Mouse (Mus musculus) lung, embryonic 16.5 days (tissue): ENCODE data around the gene Arid3a. TPM values are rescaled to one million over a fixed set of nuclear protein-coding genes. Genes with fewer than 3 reads are reported as not detected.

ENCODE experiments used
- ATAC-seq: fragments of 200-750 bp; cut with Nextera tagmentation; 2 replicates; pipeline ENCODE4 v1.8.0; 2017; ENCODE audit warnings: low read depth, mild to moderate bottlenecking, moderate library complexity
- H3K27ac ChIP-seq: fragments of 300-500 bp; sonication (generic); 2 replicates; pipeline ENCODE4 v1.5.1; 2014; ENCODE audit warnings: mild to moderate bottlenecking, control low read depth, low read length
- H3K27me3 ChIP-seq: fragments of 300-500 bp; sonication (generic); 2 replicates; pipeline ENCODE4 v1.6.1; 2014; ENCODE audit warnings: low read depth, low read length, mixed read lengths; ENCODE audit not compliant: control insufficient read depth, insufficient read depth
- H3K36me3 ChIP-seq: fragments of 300-500 bp; sonication (generic); 2 replicates; pipeline ENCODE4 v1.6.1; 2014; ENCODE audit warnings: low read length; ENCODE audit not compliant: control insufficient read depth, insufficient read depth
- H3K4me1 ChIP-seq: fragments of 300-500 bp; sonication (generic); replicated peaks from 2 replicates; pipeline ENCODE4 v1.6.1; 2014; ENCODE audit warnings: low read length, mixed read lengths; ENCODE audit not compliant: control insufficient read depth, insufficient read depth
- H3K4me2 ChIP-seq: fragments of 300-500 bp; sonication (generic); 2 replicates; pipeline ENCODE4 v1.6.1; 2014; ENCODE audit warnings: low read depth, low read length, control low read depth
- H3K4me3 ChIP-seq: fragments of 300-500 bp; sonication (generic); 2 replicates; pipeline ENCODE4 v1.5.1; 2014; ENCODE audit warnings: mild to moderate bottlenecking, low read length, control low read depth
- H3K9ac ChIP-seq: fragments of 300-500 bp; sonication (generic); 2 replicates; pipeline ENCODE4 v1.6.1; 2014; ENCODE audit warnings: low read length, control low read depth
- H3K9me3 ChIP-seq: fragments of 300-500 bp; sonication (generic); 2 replicates; pipeline ENCODE4 v1.6.1; 2016; ENCODE audit warnings: low read length; ENCODE audit not compliant: control insufficient read depth
- whole genome bisulfite sequencing: fragments of 180-500 bp; shearing (Covaris S2); extraction: QIAGEN DNeasy Blood & Tissue Kit; methylation state at CpG from one replicate; pipeline ENCODE4 v1.1.7; 2014; 5-methylcytosine and 5-hydroxymethylcytosine counted together
- polyA plus RNA-seq: library from polyadenylated mRNA; unstranded; fragments of >200 nt; fragmentation: Nextera tagmentation; extraction: Ambion mirVana; gene quantifications from 2 replicates; pipeline ENCODE4 v1.2.1, GENCODE M21; 2015

Arid3a gene
- polyA plus RNA-seq, 1 experiment from 2014 or later: 4.8 TPM

DNA sequence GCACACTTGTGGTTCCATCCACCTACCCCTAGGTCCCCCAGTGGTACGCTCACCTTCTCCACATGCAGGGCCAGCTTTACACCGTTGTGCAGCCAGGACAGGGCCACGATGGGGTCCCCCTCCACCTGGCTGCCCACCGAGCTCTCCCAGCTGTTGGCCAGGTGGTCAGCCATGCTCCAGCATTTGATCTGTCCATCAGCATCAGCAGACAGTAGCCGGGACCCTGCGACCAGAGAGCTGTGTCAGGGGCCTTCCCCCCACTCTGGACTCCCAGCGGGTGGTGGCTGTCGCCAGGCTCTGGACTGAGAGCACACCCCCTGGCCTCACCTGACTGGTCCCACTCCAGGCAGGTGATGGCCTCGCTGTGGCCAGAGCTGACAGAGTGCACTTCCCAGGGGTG is 20.1 kb upstream of the Arid3a start:
- peaks cover 41% of the 10 kb centered on the region for H3K36me3 ChIP-seq

GRCm38 (mm10) chr10:79907415-79907814 is 19.4 kb upstream of the Arid3a start:
- 91% methylated on average over 10 of the region's 10 CpGs for WGBS
- Histone ChIP-seq H3K36me3 (peaks cover 45% of the 10 kb centered on the region), H3K9me3 (no peaks in the 10 kb centered on the region), H3K27ac (no peak overlapping the region), H3K9ac (no peak overlapping the region), H3K4me3 (no peak overlapping the region), H3K4me2 (no peak overlapping the region), H3K4me1 (peaks cover 5% of the 10 kb centered on the region; the same call in 1 of the 2 replicates), H3K27me3 (no peaks in the 10 kb centered on the region)
- no peak for ATAC-seq

More for the DNA sequence above, 20.1 kb upstream of the Arid3a start:
- Histone ChIP-seq H3K4me1 (peaks cover 5% of the 10 kb centered on the region; the same call in 1 of the 2 replicates), H3K27ac (no peak overlapping the region), H3K9me3 (no peaks in the 10 kb centered on the region), H3K4me2 (no peak overlapping the region), H3K27me3 (no peaks in the 10 kb centered on the region), H3K9ac (no peak overlapping the region), H3K4me3 (no peak overlapping the region)
- no peak for ATAC-seq
- 89% methylated on average over 9 of the region's 9 CpGs for WGBS

- Histone ChIP-seq H3K4me1 (peaks cover 5% of the 10 kb centered on the region; the same call in 1 of the 2 replicates), H3K4me3 (peak within 1 kb of the TSS; percentile 85), H3K27ac (peak within 1 kb of the TSS; percentile 97), H3K4me2 (peak within 1 kb of the TSS; percentile 58), H3K27me3 (no peaks in the 10 kb centered on the region), H3K36me3 (peaks cover 41% of the 10 kb centered on the region), H3K9ac (peak within 1 kb of the TSS; percentile 97), H3K9me3 (no peaks in the 10 kb centered on the region)
- peak; percentile 98 for ATAC-seq
- WGBS: 2% methylated on average over 52 of the region's 52 CpGs
Observed at GRCm38 (mm10) chr10:79908167-79909091, 18.4 kb upstream of the Arid3a start, which contains the start of gene Med16. TSS of gene Med16 (minus strand) at chr10:79908923.

DNA sequence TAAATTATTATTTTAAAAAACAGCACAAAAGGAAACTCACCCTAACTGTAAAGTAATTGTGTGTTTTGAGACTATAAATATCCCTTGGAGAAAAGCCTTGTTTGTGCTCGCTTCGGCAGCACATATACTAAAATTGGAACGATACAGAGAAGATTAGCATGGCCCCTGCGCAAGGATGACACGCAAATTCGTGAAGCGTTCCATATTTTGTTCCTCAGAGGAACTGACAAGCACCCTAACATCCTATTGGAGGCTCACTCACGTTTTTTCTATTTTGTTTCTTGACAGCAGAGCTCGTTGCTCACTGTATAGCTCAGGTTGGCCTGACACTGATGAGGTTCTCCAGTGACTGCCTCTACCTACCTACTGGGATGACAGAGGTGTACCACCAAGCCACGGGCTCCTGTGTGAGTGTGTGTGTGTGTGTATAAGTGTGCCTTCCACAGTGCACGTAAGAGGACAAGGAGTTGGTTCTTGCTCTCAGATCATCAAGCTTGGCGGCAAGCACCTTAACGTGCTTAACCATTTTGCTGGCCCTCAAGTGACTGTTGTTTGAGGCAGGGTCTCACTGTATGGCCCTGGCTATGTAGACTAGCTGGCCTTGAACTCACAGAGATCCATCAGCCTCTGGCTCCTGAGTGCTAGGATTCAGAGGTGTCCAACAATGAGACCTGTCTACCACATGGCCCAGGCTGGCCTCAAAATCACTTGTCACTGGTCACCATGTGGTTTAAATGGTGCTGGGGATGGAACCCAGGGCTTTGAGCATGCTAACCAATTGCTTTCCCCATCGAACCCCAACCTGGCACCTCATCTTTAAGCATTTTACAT is 17.5 kb upstream of the Arid3a start:
- Histone ChIP-seq H3K27me3 (no peaks in the 10 kb centered on the region), H3K4me3 (peak overlapping the region; percentile 9; the same call in 1 of the 2 replicates), H3K9me3 (no peaks in the 10 kb centered on the region), H3K9ac (peak overlapping the region; percentile 11; the same call in 1 of the 2 replicates), H3K27ac (peak overlapping the region; percentile 50), H3K4me2 (peak overlapping the region; percentile 39), H3K4me1 (peaks cover 6% of the 10 kb centered on the region), H3K36me3 (peaks cover 37% of the 10 kb centered on the region)
- WGBS: 20% methylated on average over 14 of the region's 14 CpGs
- peak; percentile 62 for ATAC-seq

GRCm38 (mm10) chr10:79910556-79910955 is 16.3 kb upstream of the Arid3a start, which contains the start of gene Gm26602:
TSS of gene Gm26602 (plus strand) at chr10:79910856.
- peaks cover 27% of the 10 kb centered on the region for H3K36me3 ChIP-seq
- 0 out of 2 replicates have a peak within 1 kb of the TSS, but pooled peaks have one; percentile 24 for H3K9ac ChIP-seq
- ATAC-seq: no peak
- H3K4me3 ChIP-seq: no peak within 1 kb of the TSS
- H3K27ac ChIP-seq: no peak within 1 kb of the TSS
- no peaks in the 10 kb centered on the region for H3K27me3 ChIP-seq
- WGBS: 89% methylated on average over 4 of the region's 4 CpGs
- peaks cover 17% of the 10 kb centered on the region for H3K4me1 ChIP-seq
- H3K4me2 ChIP-seq: no peak within 1 kb of the TSS
- no peaks in the 10 kb centered on the region for H3K9me3 ChIP-seq

DNA sequence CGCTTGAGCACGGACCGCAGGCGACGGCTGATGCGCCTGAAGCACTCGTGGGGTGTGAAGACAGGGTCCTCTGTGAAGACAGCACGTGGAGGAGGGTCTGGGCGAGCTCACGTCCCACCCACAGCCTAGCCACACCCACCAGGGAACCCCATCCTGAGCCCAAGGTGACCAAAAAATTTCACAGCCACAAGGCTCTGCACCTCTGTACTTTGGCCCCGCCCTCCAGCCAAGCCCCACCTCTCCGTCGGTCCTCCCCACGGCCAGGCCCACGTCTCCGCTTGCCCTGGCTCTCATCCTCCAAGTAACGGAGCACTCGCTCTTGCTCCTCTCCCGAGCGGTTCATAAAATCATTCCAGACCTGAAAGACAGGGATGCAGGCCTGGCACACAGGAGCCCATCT is 14.4 kb upstream of the Arid3a start:
- H3K9ac ChIP-seq: no peak overlapping the region
- H3K4me1 ChIP-seq: peaks cover 26% of the 10 kb centered on the region
- ATAC-seq: no peak
- H3K27me3 ChIP-seq: no peaks in the 10 kb centered on the region
- 66% methylated on average over 20 of the region's 20 CpGs for WGBS
- no peaks in the 10 kb centered on the region for H3K9me3 ChIP-seq
- no peak overlapping the region for H3K4me3 ChIP-seq
- H3K36me3 ChIP-seq: peaks cover 17% of the 10 kb centered on the region
- no peak overlapping the region for H3K27ac ChIP-seq
- H3K4me2 ChIP-seq: no peak overlapping the region

DNA sequence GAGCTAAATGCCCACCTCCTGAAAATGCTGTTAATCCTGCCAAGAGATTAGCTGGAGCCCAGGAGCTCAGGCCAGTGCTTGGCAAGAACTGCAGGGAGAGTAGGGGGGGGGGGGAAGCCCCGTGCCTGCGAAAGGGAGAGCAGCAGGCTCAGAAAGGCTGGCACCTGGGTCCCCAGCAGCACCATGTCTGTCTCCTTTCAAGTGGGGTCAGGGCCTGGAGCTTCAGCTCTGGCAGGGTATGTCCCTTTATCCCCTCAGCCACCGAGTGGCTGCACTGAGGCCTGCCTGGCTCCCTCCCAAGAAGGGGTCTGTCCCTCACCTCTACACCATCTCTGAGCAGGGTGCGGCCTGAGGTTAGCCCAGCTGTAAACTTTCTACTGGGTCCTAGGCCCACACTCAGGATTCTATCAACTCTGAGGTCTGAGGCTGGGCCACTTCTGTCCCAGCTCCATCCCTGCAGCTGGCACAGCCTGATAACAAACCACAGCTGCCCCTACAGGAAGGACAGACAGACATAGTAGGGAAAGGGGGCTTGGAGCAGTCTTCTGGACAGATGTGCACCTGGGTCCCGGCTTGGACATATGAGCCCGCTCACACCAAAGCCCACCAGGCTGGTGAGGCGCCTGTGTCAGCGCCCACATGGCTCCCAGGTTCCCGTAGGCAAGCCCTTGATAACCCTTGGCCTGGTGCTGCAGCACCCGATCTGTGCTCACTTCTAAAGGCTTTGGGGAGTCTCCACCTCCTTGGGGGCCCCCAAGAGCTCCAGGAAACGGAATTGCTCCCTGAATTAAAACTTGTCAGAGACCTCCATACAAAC is 12.5 kb upstream of the Arid3a start:
- 70% methylated on average over 11 of the region's 11 CpGs for WGBS
- peak overlapping the region; percentile 17; the same call in 1 of the 2 replicates for H3K27ac ChIP-seq
- peaks cover 27% of the 10 kb centered on the region for H3K4me1 ChIP-seq
- no peaks in the 10 kb centered on the region for H3K9me3 ChIP-seq
- peaks cover 19% of the 10 kb centered on the region for H3K27me3 ChIP-seq
- no peak for ATAC-seq
- H3K36me3 ChIP-seq: peaks cover 17% of the 10 kb centered on the region
- H3K4me3 ChIP-seq: no peak overlapping the region
- peak overlapping the region; percentile 32 for H3K9ac ChIP-seq
- H3K4me2 ChIP-seq: no peak overlapping the region

DNA sequence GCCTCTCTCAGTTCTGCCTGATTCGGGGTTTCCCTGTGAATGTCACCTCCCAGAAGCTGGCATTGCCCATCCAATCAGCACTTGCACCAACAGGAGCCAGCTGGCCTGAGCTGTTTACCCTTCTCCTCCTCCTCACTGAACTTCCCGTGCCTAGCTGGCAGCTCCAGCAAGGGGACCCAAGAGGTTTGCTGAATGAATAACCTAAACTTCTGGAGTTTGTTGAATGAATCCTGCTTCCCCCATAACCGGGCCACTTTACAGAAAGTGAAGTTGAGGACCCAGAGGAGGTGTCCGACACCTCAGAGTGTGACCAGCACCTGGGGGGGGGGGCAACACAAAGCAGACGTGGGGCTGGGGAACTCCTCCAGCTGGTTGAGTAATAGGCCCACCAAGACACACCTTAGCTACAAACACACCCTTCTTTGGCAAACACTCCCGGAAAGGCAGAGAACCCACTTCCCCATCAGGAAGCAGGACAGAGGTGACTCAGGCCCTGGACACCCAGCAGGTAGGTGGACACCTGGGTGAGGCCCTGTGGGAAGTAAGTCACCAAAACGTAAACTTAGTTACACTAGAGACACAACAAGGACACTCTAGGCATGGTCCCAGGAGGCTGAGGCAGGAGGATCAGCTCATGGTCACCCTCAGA is 11.8 kb upstream of the Arid3a start:
- 54% methylated on average over 6 of the region's 7 CpGs for WGBS
- Histone ChIP-seq H3K4me3 (no peak overlapping the region), H3K27ac (no peak overlapping the region), H3K4me2 (0 out of 2 replicates have a peak overlapping the region, but pooled peaks have one; percentile 81), H3K36me3 (peaks cover 17% of the 10 kb centered on the region), H3K9me3 (no peaks in the 10 kb centered on the region), H3K4me1 (peaks cover 25% of the 10 kb centered on the region), H3K9ac (peak overlapping the region; percentile 32), H3K27me3 (peaks cover 26% of the 10 kb centered on the region)
- no peak for ATAC-seq
